Mouse (Mus musculus) T-helper 17 cell (primary cell): Measurements from ENCODE around the gene Trim38.

Experiments used
- in situ Hi-C, 2 experiments: fragments of 300-600 bp; cut with MboI, MseI; formaldehyde crosslinking; loops; 1 replicate in 1 of 2; 2 replicates in 1 of 2; pipeline ENCODE4 v1.15.1; 2025; ENCODE audit warnings: high pct_unique_total_duplicates in 2 of 2

Gene Trim38

GRCm38 (mm10) chr13:23769613-23770012 is at the start of gene Trim38:
Gene Trim38 (plus strand): TSS chr13:23769913.
- in situ Hi-C loops = loop anchor here (25.0 kb wide), 1 partner anchor 1982 kb away; the partner anchor contains the start of genes Hist1h1b (in 2 of the 2), Hist1h2an (in 2 of the 2), Hist1h2bp (in 2 of the 2) and Hist1h3i (in 2 of the 2)

GRCm38 (mm10) chr13:23724239-23724638 is 45.5 kb upstream of the Trim38 start:
- in situ Hi-C loops = no loop called here

- in situ Hi-C loops = loop anchor here in 1 of 2 experiments (5.0 kb wide), 1 partner anchor 93 kb away; no protein-coding TSS in a partner anchor
Observed at GRCm38 (mm10) chr13:23725213-23725612, 44.5 kb upstream of the Trim38 start.

DNA sequence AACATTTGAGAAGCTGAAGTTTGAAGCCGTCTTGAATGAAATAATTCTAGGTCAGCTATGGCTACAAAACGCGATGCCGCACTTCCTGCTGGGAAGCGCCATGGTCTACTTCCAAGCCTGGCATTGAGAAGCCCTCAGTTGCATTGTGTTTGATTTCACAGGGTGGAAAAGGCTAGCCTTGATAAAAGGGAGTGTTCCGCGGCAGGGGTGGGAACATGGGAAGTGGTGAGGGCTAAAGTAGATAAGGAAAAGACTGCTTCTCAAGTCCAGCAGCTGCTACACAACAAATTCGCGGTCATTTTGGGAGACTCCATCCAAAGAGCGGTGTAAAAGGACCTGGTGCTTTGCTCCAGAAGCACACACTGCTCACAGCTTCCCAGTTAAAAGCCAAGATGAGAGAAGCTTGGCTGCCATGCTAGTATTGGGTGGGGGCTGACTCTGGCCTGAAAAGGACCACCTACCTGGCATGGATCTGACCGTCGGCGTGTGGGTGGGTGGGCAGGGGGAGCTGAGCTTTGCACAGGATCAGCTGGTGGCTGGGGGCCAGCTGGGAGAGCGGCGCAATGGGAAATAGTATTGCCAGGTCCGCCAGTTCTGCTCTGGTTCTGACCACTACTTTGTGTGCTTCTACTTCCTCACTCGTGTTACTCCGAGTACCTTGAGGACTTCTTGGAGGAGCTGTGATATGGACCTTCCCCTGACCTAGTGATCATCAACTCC is 41.1 kb upstream of the Trim38 start:
- in situ Hi-C loops = loop anchor here in 1 of 2 experiments (5.0 kb wide), 1 partner anchor 96 kb away; no protein-coding TSS in a partner anchor

- in situ Hi-C loops = loop anchor here in 1 of 2 experiments (5.0 kb wide), 1 partner anchor 97 kb away; no protein-coding TSS in a partner anchor
Observed at GRCm38 (mm10) chr13:23729192-23729525, 40.6 kb upstream of the Trim38 start.

- in situ Hi-C loops = loop anchor here in 1 of 2 experiments (5.0 kb wide), 2 partner anchors 37 to 97 kb away; no protein-coding TSS in a partner anchor
Observed at GRCm38 (mm10) chr13:23729706-23730105, 40.0 kb upstream of the Trim38 start.

- in situ Hi-C loops = loop anchor here in 1 of 2 experiments (5.0 kb wide), 1 partner anchor 38 kb away; no protein-coding TSS in a partner anchor
Observed at GRCm38 (mm10) chr13:23730479-23730878, 39.2 kb upstream of the Trim38 start.

DNA sequence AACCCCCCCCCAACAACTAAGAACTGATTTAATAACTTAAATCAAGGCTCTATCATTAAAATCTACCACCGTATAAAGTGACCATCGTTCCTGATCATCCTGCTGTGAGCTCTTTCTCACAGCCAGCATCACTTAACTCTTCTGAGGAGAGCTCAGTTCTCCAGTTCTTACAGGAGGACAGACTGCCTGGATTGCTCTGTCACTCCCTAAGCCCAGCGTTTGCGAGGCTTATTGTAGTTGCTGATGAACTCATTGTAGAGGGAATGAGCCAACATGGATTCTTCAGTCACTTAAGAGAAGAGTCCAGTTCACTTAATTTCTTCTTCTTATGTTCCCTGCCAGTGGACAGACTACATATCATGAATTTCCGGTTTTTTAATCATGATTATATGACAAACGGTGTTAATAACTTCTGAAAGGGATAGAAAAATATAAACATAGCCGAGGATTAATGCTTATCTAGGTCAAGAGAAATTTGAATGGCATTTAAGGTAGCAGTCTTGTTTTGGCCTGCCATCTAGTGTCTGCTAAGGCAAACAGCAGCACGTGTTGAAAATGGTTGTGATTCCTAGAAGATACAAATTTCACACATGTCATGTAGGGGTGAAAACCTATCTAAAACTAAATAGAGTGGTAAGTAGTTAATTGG is 37.4 kb upstream of the Trim38 start:
- in situ Hi-C loops = loop anchor here in 1 of 2 experiments (5.0 kb wide), 1 partner anchor 40 kb away; no protein-coding TSS in a partner anchor

GRCm38 (mm10) chr13:23737091-23737490 is 32.6 kb upstream of the Trim38 start:
- in situ Hi-C loops = loop anchor here in 1 of 2 experiments (5.0 kb wide), 2 partner anchors 35 to 110 kb away; no protein-coding TSS in a partner anchor

DNA sequence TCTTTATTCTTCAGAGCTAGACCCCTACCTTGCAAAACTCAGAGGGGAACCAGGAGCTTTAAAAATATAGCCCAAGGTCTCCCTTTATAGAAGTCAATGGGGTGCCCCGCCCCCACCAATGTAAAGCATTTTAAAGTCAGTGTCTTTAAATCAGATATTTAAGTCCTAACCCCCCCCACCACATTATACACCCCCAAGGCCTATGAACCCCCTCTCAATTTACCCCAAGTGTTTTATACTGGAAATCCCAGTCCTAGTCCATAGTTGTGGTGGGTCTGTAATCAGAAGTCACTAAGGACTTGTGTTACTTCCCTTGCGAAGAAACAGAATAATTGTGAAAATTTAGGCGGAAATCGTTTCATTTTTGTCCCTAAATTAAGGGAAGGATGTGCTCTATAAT is 31.7 kb upstream of the Trim38 start:
- in situ Hi-C loops = loop anchor here in 1 of 2 experiments (5.0 kb wide), 2 partner anchors 36 to 111 kb away; no protein-coding TSS in a partner anchor

DNA sequence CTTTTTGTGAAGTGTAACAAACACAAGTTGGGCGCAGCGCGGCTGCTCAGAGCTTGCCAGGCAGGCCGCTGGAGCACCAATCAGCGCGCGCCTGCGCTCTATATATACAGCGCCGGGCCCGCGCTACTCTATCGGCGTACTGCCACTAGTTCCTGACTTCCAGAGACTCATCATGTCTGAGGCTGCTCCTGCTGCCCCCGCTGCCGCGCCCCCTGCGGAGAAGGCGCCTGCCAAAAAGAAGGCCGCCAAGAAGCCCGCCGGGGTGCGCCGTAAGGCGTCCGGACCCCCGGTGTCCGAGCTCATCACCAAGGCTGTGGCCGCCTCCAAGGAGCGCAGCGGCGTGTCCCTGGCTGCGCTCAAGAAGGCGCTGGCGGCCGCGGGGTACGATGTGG is 31.0 kb upstream of the Trim38 start, which contains the start of gene Hist1h1c:
Gene Hist1h1c (plus strand): TSS at position 132 of the 392 bp plus-strand sequence.
- in situ Hi-C loops = loop anchor here in 1 of 2 experiments (5.0 kb wide), 2 partner anchors 36 to 111 kb away; no protein-coding TSS in a partner anchor

DNA sequence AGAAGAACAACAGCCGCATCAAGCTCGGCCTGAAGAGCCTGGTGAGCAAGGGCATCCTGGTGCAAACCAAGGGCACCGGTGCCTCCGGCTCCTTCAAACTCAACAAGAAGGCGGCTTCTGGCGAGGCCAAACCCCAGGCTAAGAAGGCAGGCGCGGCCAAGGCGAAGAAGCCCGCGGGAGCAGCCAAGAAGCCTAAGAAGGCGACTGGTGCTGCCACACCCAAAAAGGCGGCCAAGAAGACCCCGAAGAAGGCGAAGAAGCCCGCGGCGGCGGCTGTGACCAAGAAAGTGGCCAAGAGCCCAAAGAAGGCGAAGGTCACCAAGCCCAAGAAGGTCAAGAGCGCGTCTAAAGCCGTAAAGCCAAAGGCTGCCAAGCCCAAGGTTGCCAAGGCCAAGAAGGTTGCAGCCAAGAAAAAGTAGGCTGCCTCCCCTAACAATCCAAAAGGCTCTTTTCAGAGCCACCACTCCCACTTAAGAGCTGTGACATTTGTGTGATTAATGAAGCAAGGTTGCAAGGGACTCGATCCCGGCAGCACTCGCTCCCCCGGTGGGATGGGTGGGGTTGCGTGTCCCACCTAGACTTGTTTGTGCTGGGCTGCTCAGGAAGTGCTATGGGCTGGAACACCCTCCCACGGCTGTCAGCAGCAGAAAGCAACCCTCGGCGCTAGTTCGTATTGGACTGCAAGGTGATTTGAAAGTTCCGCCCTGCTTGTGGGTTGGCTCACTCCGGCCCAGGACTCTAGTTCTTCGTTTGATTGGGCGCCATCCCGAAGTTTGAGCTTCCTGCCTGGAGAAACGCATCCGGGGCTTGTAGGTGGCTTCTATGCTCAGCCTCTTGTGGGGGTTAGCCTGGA is 30.4 kb upstream of the Trim38 start:
- in situ Hi-C loops = loop anchor here in 1 of 2 experiments (5.0 kb wide), 2 partner anchors 37 to 112 kb away; no protein-coding TSS in a partner anchor

GRCm38 (mm10) chr13:23739922-23740252 is 29.8 kb upstream of the Trim38 start:
- in situ Hi-C loops = loop anchor here in 1 of 2 experiments (5.0 kb wide), 2 partner anchors 38 to 113 kb away; no protein-coding TSS in a partner anchor

DNA sequence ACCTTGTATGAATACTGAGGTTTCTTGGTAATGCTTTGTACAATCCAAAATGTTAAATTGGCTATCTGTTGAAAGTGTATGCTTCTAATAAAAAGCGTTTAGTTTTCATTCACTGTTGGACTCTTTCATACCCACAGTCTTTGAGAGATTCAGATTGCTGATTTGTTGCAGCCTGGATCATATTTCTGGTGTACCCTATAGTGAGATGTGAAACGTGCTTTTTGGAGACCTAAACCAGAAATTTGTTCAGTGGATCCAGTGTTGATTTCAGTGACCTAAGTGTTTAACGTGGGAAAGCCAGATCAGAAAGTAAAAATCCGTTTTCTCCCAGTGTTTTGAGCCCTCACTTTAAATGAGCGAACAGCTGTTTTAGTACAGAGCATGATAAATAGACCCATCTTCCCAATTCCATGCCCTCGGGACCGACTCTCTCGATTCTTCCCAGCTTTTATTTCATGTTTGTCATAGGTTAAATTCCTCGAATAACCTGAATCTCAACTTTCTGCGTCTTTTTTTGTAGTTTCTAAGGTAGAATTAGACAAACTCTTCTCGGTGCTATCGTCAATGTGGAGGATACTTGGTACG is 29.4 kb upstream of the Trim38 start:
- in situ Hi-C loops = no loop called here

DNA sequence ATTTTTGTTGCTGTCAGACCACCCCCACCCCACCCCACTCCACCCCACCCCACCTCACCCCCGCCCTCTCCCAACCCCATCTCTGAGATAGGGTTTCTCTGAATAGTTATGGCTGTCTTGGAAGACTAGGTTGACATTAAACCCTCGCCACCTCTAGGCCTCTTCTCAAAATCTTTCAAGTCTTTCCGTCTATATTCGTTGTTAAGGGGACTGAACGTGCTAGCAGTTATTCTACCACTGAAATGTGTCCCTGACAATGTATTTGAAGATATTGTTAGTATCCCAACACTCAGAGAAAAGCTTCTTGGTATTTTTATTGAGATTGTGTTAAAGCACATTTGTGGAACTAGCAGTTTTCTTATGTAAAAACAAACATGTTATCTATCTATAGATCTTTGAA is 28.8 kb upstream of the Trim38 start:
- in situ Hi-C loops = no loop called here

DNA sequence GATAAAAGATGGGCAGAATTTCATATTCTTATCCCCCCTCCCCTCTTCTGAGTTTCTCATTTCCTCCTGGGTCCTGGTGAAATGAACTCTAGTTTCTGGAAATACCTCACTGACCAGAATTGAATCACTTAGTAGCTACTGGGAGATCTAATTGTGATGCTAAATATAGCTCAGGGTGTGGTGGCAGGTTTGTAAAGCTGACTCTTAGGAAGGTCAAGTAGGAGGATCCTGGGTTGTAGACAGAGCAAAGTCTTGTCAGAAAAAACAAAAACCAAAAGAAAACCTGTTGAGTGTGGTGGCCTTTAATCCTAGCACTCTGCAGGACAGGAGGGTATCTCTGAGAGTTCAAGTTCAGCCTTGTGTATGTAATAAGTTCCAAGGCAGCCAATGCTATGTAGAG is 27.7 kb upstream of the Trim38 start:
- in situ Hi-C loops = no loop called here

DNA sequence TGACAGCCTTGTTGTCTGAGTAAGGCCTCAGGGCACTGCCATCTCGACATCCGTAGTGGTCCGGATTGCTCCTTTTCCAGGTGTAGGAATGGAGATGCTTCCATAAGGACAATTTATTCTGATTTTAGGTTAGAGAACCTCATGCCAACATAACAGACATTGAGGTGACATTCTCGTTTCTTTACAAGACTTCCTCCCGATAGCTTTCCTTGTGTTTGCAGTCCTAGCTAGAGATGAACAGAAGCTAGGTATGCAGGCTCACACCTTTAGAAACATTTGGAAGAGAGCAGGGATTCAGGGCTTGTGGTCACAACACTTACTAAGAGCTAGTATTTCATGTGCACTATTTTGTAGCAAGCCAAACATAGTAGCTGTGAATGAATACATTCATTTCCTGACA is 26.5 kb upstream of the Trim38 start:
- in situ Hi-C loops = no loop called here

DNA sequence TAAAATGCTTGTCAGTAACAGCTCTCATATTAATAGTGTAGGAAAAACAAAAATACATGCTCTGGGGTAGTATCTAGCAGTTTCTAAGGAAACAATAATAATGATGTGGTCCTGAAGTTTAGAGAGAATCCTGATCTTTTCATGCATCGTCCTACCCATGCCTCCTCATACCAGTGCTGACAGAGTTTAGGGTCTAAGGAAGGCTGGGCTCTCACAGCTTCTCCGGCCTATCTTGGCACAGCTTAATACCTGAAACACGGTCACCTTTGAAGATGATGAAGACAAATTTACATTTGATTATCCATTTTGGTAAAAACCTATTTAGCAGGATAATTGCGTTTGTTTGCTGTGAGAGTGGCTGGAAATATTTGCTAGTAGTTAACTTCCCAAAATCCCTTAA is 25.8 kb upstream of the Trim38 start:
- in situ Hi-C loops = no loop called here

GRCm38 (mm10) chr13:23744421-23745380 is 25.0 kb upstream of the Trim38 start:
- in situ Hi-C loops = loop anchor here (5.0 kb wide), 1 partner anchor 1707 kb away; the partner anchor contains the start of genes Hist1h2ah (in 2 of the 2) and Hist1h2bk (in 2 of the 2)
